Mouse (Mus musculus) hindbrain, embryonic 16.5 days (tissue): Measurements from ENCODE around the gene Tmcc2. TPM values are rescaled to one million over a fixed set of nuclear protein-coding genes. Genes with fewer than 3 reads are reported as not detected.
A peak's percentile ranks its signal among the peaks of the same experiment; 100 is the strongest.

ENCODE experiments used
- ATAC-seq: fragments of 200-750 bp; cut with Nextera tagmentation; 2 replicates; pipeline ENCODE4 v1.8.0; 2017; ENCODE audit warnings: moderate TSS enrichment, moderate library complexity
- H3K27ac ChIP-seq: fragments of 300-500 bp; sonication (generic); 2 replicates; pipeline ENCODE4 v1.5.1; 2014; ENCODE audit warnings: low read depth, mild to moderate bottlenecking, control low read depth, low read length, moderate library complexity
- H3K27me3 ChIP-seq: fragments of 300-500 bp; sonication (generic); replicated peaks from 2 replicates; pipeline ENCODE4 v1.6.1; 2014; ENCODE audit warnings: low read length; ENCODE audit not compliant: control insufficient read depth, insufficient read depth
- H3K36me3 ChIP-seq: fragments of 300-500 bp; sonication (generic); 2 replicates; pipeline ENCODE4 v1.6.1; 2014; ENCODE audit warnings: mild to moderate bottlenecking, low read length, moderate library complexity, mixed read lengths; ENCODE audit not compliant: control insufficient read depth, insufficient read depth
- H3K4me1 ChIP-seq: fragments of 300-500 bp; sonication (generic); 2 replicates; pipeline ENCODE4 v1.6.1; 2014; ENCODE audit warnings: low read depth, low read length; ENCODE audit not compliant: control insufficient read depth, insufficient read depth
- H3K4me2 ChIP-seq: fragments of 300-500 bp; sonication (generic); 2 replicates; pipeline ENCODE4 v1.6.1; 2014; ENCODE audit warnings: mild to moderate bottlenecking, low read length, control low read depth, moderate library complexity
- H3K4me3 ChIP-seq: fragments of 300-500 bp; sonication (generic); 2 replicates; pipeline ENCODE4 v1.5.1; 2014; ENCODE audit warnings: mild to moderate bottlenecking, low read length, control low read depth, moderate library complexity
- H3K9ac ChIP-seq: fragments of 300-500 bp; sonication (generic); 2 replicates; pipeline ENCODE4 v1.6.1; 2014; ENCODE audit warnings: low read depth, mild to moderate bottlenecking, control low read depth, low read length, moderate library complexity
- H3K9me3 ChIP-seq: fragments of 300-500 bp; sonication (generic); 2 replicates; pipeline ENCODE4 v1.6.1; 2014; ENCODE audit warnings: mild to moderate bottlenecking, low read length, moderate library complexity; ENCODE audit not compliant: control insufficient read depth
- WGBS: fragments of 180-500 bp; shearing (Covaris S2); extraction: QIAGEN DNeasy Blood & Tissue Kit; methylation state at CpG from one replicate; pipeline ENCODE4 v1.1.7; 2014; 5-methylcytosine and 5-hydroxymethylcytosine counted together
- polyA plus RNA-seq: library from polyadenylated mRNA; unstranded; fragments of >200 nt; fragmentation: Nextera tagmentation; extraction: Ambion mirVana; gene quantifications from 2 replicates; pipeline ENCODE4 v1.2.1, GENCODE M21; 2015

Tmcc2 gene
- polyA plus RNA-seq, 1 experiment from 2014 or later = 26.6 TPM

GRCm38 (mm10) chr1:132400538-132400937, 9.5 kb upstream of the Tmcc2 start:
- no peaks in the 10 kb centered on the region for H3K36me3 ChIP-seq

GRCm38 (mm10) chr1:132396705-132397104, 5.6 kb upstream of the Tmcc2 start:
- Histone ChIP-seq H3K9me3 (no peaks in the 10 kb centered on the region), H3K9ac (no peak overlapping the region), H3K4me3 (no peak overlapping the region), H3K27ac (no peak overlapping the region), H3K4me1 (peaks cover 3% of the 10 kb centered on the region), H3K27me3 (no peaks in the 10 kb centered on the region), H3K36me3 (no peaks in the 10 kb centered on the region), H3K4me2 (no peak overlapping the region)
- 63% methylated on average over 2 of the region's 2 CpGs for WGBS
- no peak for ATAC-seq

More at GRCm38 (mm10) chr1:132400538-132400937, 9.5 kb upstream of the Tmcc2 start:
- Histone ChIP-seq H3K4me2 (no peak overlapping the region), H3K9me3 (no peaks in the 10 kb centered on the region), H3K4me3 (no peak overlapping the region), H3K27ac (no peak overlapping the region), H3K9ac (no peak overlapping the region), H3K27me3 (no peaks in the 10 kb centered on the region), H3K4me1 (no peaks in the 10 kb centered on the region)
- 67% methylated on average over 1 of the region's 1 CpGs for WGBS
- no peak for ATAC-seq

GRCm38 (mm10) chr1:132392872-132393271, 1.8 kb upstream of the Tmcc2 start:
- H3K27ac ChIP-seq = no peak overlapping the region
- H3K4me2 ChIP-seq = no peak overlapping the region
- WGBS = 52% methylated on average over 5 of the region's 5 CpGs
- H3K36me3 ChIP-seq = no peaks in the 10 kb centered on the region
- ATAC-seq = no peak
- peaks cover 25% of the 10 kb centered on the region for H3K4me1 ChIP-seq
- H3K27me3 ChIP-seq = no peaks in the 10 kb centered on the region
- H3K4me3 ChIP-seq = no peak overlapping the region
- no peak overlapping the region for H3K9ac ChIP-seq
- H3K9me3 ChIP-seq = no peaks in the 10 kb centered on the region

- Histone ChIP-seq H3K36me3 (no peaks in the 10 kb centered on the region), H3K9me3 (no peaks in the 10 kb centered on the region), H3K27ac (peak overlapping the region; percentile 91), H3K27me3 (no peaks in the 10 kb centered on the region), H3K4me3 (peak overlapping the region; percentile 85), H3K9ac (peak overlapping the region; percentile 93), H3K4me2 (peak overlapping the region; percentile 91), H3K4me1 (peaks cover 32% of the 10 kb centered on the region)
- peak; percentile 96 for ATAC-seq
- WGBS = 0% methylated on average over 25 of the region's 54 CpGs
Measured at GRCm38 (mm10) chr1:132391580-132392022, 520 bp upstream of the Tmcc2 start.

- Histone ChIP-seq H3K27me3 (no peaks in the 10 kb centered on the region), H3K4me2 (peak overlapping the region; percentile 91), H3K36me3 (no peaks in the 10 kb centered on the region), H3K4me3 (peak overlapping the region; percentile 85), H3K4me1 (peaks cover 47% of the 10 kb centered on the region), H3K27ac (peak overlapping the region; percentile 91), H3K9me3 (no peaks in the 10 kb centered on the region), H3K9ac (peak overlapping the region; percentile 93)
- ATAC-seq = 0 out of 2 replicates have a peak, but pooled peaks have one; percentile 21
- WGBS = 5% methylated on average over 13 of the region's 15 CpGs
Measured at GRCm38 (mm10) chr1:132389886-132390585, 1.0 kb downstream of the Tmcc2 start.

- Histone ChIP-seq H3K9ac (peak overlapping the region; percentile 93), H3K4me1 (peaks cover 57% of the 10 kb centered on the region), H3K27ac (peak overlapping the region; percentile 46), H3K27me3 (no peaks in the 10 kb centered on the region), H3K4me2 (peak overlapping the region; percentile 91), H3K9me3 (no peaks in the 10 kb centered on the region), H3K36me3 (no peaks in the 10 kb centered on the region), H3K4me3 (peak overlapping the region; percentile 85)
- 42% methylated on average over 8 of the region's 8 CpGs for WGBS
- no peak for ATAC-seq
Measured at GRCm38 (mm10) chr1:132388813-132389803, 2.0 kb downstream of the Tmcc2 start.

- Histone ChIP-seq H3K4me3 (peak overlapping the region; percentile 6; the same call in 1 of the 2 replicates), H3K9ac (peak overlapping the region; percentile 7; the same call in 1 of the 2 replicates), H3K27ac (no peak overlapping the region), H3K36me3 (no peaks in the 10 kb centered on the region), H3K27me3 (no peaks in the 10 kb centered on the region), H3K9me3 (no peaks in the 10 kb centered on the region), H3K4me1 (peaks cover 59% of the 10 kb centered on the region), H3K4me2 (peak overlapping the region; percentile 91)
- 44% methylated on average over 4 of the region's 4 CpGs for WGBS
- ATAC-seq = no peak
Measured at GRCm38 (mm10) chr1:132387943-132388342, 3.1 kb downstream of the Tmcc2 start.

- Histone ChIP-seq H3K9ac (no peak overlapping the region), H3K4me3 (no peak overlapping the region), H3K9me3 (no peaks in the 10 kb centered on the region), H3K4me1 (peaks cover 55% of the 10 kb centered on the region), H3K4me2 (no peak overlapping the region), H3K27me3 (no peaks in the 10 kb centered on the region), H3K27ac (peak overlapping the region; percentile 45; the same call in 1 of the 2 replicates), H3K36me3 (no peaks in the 10 kb centered on the region)
- ATAC-seq = no peak
- 63% methylated on average over 4 of the region's 4 CpGs for WGBS
Measured at GRCm38 (mm10) chr1:132386266-132386665, 4.8 kb downstream of the Tmcc2 start.

- H3K27ac ChIP-seq = peak overlapping the region; percentile 45
- H3K4me3 ChIP-seq = no peak overlapping the region
- H3K27me3 ChIP-seq = no peaks in the 10 kb centered on the region
- no peaks in the 10 kb centered on the region for H3K36me3 ChIP-seq
- peak overlapping the region; percentile 30; the same call in 1 of the 2 replicates for H3K4me2 ChIP-seq
- 50% methylated on average over 4 of the region's 4 CpGs for WGBS
- peaks cover 55% of the 10 kb centered on the region for H3K4me1 ChIP-seq
- no peak overlapping the region for H3K9ac ChIP-seq
- H3K9me3 ChIP-seq = no peaks in the 10 kb centered on the region
- no peak for ATAC-seq
Measured at GRCm38 (mm10) chr1:132385711-132386110, 5.4 kb downstream of the Tmcc2 start.
